Mouse (Mus musculus) liver, embryonic 14.5 days (tissue): ENCODE results near the gene Pkn2.

Source experiments
- CTCF ChIP-seq: IDR thresholded peaks from 2 replicates; pipeline ENCODE4 v1.5.1; 2016; ENCODE audit warnings: antibody characterized with exemption, low read depth, control low read depth
- EP300 ChIP-seq: IDR thresholded peaks from 2 replicates; pipeline ENCODE4 v1.6.1; 2016; ENCODE audit warnings: antibody characterized with exemption, low read depth

- TF ChIP-seq CTCF (no peak), EP300 (no peak)
Measured at GRCm38 (mm10) chr3:142917760-142918439, 36.1 kb upstream of the Pkn2 start.
